Mouse (Mus musculus) Patski (cell line): ENCODE data around the gene Rab6a. TPM values are rescaled to one million over a fixed set of nuclear protein-coding genes. Genes with fewer than 3 reads are reported as not detected.

ENCODE experiments used
- ATAC-seq: fragments of 100-300 bp; one replicate; pipeline ENCODE4 v1.8.0; 2021
- CTCF ChIA-PET: fragments of 350-600 bp; sonication (Branson Sonifier 250); formaldehyde crosslinking; loops from one replicate; lab custom pipeline; 2022; ENCODE audit warnings: inconsistent platforms; lab: Charles Lee
- POLR2A ChIA-PET: fragments of 350-600 bp; sonication (Branson Sonifier 250); formaldehyde crosslinking; loops from one replicate; lab custom pipeline; 2022; ENCODE audit warnings: antibody characterized with exemption, inconsistent platforms; lab: Charles Lee
- DNase-seq: peaks from one replicate; pipeline ENCODE4 v3.0.0-alpha.2; 2011; ENCODE audit warnings: low read depth, low spot score
- H3K27me3 ChIP-seq: fragments of 371-371 bp; one replicate; pipeline ENCODE4 v1.5.1; 2021
- CTCF ChIP-seq: fragments of 100-300 bp; IDR thresholded peaks from one replicate; pipeline ENCODE4 v1.5.1; 2021
- in situ Hi-C: fragments of 300-500 bp; cut with MboI; formaldehyde crosslinking; loops from 3 replicates; pipeline ENCODE4 v1.11.1; 2018; ENCODE audit warnings: low pct_unique_long_range_greater_than_20kb, mixed read lengths
- polyA plus RNA-seq: library from polyadenylated mRNA; unstranded; gene quantifications from one replicate; pipeline ENCODE4 v1.2.3, GENCODE M21; 2021

Rab6a gene
- polyA plus RNA-seq, 1 experiment from 2014 or later: 93.1 TPM

DNA sequence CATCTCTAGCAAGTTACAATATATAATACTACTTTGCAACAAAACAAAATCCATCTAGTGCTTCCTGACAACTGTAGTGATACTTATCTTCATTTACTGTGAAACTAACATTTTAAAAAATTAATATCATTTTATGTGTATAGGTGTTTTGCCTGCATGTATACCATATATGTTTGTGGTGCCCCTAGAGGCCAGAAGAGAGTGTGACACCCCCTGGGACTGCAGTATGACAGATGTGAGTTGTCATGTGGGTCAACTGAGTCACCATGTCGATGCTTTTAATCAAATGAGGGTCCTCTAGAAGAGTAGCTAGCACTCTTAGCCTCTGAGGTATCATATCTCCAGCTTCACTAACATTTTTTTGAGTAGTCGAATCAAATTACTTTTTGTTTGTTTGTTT, 15.1 kb downstream of the Rab6a start:
- no peak for DNase-seq
- in situ Hi-C loops: no loop called here
- TF ChIP-seq CTCF: peak; percentile 48
- ChIA-PET CTCF (interaction anchor here (1.2 to 4.0 kb wide), 2 partner anchors 13 to 101 kb away, joined by 3 to 17 read pairs; no protein-coding TSS in a partner anchor), POLR2A (no interaction called here)
- H3K27me3 ChIP-seq: no peaks in the 10 kb centered on the region
- ATAC-seq: no peak

DNA sequence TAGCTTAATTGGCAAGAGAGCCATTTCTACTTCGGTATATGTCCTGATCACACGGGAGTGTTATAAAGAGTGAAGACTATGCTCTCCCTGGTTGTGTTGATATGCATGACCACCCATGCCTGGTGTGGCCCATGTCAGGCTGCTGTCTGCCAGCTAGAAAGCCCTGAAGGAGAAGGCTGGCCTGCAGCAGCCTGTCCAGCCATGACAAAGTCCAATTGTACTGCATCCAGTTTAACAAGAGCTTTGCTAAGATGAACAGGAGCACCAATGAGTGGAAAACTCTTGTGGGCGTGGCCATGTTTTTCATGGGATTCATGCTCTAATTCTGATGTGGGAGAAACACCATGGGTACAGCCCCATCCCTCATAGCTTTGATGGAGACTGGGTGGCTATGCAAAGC, 17.3 kb downstream of the Rab6a start:
- TF ChIP-seq CTCF: no peak
- H3K27me3 ChIP-seq: no peaks in the 10 kb centered on the region
- ChIA-PET POLR2A (no interaction called here), CTCF (interaction anchor here (0.7 to 4.0 kb wide), 5 partner anchors 13 to 104 kb away, joined by 3 to 17 read pairs (median 3); no protein-coding TSS in a partner anchor)
- DNase-seq: no peak
- ATAC-seq: no peak
- in situ Hi-C loops: no loop called here

DNA sequence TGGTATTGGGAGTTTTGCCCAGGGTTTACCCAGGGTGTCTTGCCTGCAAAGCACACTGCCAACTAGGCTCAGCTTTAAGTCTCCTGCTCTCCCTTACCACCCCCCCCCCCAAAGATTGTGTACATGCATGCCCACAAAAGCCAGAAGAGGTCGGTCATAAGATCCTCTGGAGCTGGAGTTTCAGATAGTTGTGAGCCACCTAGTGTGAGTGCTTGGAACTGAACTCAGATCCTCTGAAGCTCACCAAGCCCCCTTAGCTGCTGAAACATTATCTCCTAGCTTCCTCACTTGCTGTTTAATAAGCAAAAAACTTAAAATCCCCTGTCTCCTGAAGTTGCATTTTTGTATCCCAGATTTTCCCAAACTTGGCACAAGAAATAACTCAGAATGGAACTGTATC, 30.4 kb downstream of the Rab6a start:
- DNase-seq: no peak
- POLR2A ChIA-PET: interaction anchor here (0.6 kb wide), 1 partner anchor 63 kb away, joined by 3 read pairs; no protein-coding TSS in a partner anchor
- no peaks in the 10 kb centered on the region for H3K27me3 ChIP-seq
- CTCF ChIA-PET: interaction anchor here (0.6 to 3.9 kb wide), 8 partner anchors 12 to 117 kb away, joined by 3 to 16 read pairs (median 4); no protein-coding TSS in a partner anchor
- in situ Hi-C loops: loop anchor here (10.0 kb wide), 1 partner anchor 113 kb away; no protein-coding TSS in a partner anchor
- peak; percentile 56 for TF ChIP-seq CTCF
- no peak for ATAC-seq

DNA sequence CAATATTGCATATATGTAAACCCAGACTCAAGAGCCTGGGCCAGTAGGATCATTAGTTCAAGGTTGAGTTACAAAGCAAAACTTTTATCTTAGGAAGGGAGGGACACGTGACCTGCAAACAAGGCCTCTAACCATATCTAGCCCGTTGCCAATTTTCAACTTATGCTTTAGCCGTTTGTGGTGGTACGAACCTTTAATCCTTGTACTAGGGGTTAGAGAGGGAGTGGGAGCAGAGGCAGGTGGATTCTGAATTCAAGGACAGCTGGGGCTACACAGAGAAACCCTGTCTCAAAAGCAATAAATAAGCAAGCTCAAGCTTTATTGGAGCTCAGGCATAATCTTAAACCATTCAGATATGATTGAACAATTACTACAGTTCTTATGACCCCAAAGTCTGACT, 35.2 kb downstream of the Rab6a start:
- no peaks in the 10 kb centered on the region for H3K27me3 ChIP-seq
- POLR2A ChIA-PET: no interaction called here
- DNase-seq (no peak), ATAC-seq (no peak)
- CTCF ChIA-PET: interaction anchor here (0.9 to 4.6 kb wide), 2 partner anchors 22 to 121 kb away, joined by 3 to 30 read pairs; no protein-coding TSS in a partner anchor
- no peak for TF ChIP-seq CTCF
- in situ Hi-C loops: no loop called here

DNA sequence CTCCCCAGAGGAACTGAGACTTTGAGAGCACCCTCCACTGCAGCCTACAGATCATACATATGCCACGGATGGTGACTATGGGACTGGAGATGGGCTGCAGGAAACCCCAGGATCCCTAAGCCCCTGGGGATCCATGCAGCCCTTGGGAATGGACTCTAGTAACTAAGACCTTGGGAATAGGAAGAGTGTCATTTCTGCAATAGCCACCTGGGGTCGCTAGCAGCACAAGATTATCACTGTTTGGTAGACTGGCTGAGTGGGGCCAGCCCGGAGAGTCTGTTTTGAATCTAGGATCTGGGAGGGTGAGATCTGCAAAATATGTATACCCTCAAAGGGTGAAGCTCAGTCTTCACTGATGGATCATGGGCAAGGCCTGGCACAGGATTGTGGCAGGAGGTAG, 37.9 kb downstream of the Rab6a start:
- H3K27me3 ChIP-seq: no peaks in the 10 kb centered on the region
- TF ChIP-seq CTCF: peak; percentile 83
- DNase-seq (peak; percentile 9), ATAC-seq (no peak)
- in situ Hi-C loops: no loop called here
- ChIA-PET POLR2A (interaction anchor here (1.1 kb wide), 1 partner anchor 27 kb away, joined by 4 read pairs; no protein-coding TSS in a partner anchor), CTCF (interaction anchor here (1.2 to 4.6 kb wide), 4 partner anchors 9 to 19 kb away, joined by 3 to 30 read pairs (median 10); no protein-coding TSS in a partner anchor)

DNA sequence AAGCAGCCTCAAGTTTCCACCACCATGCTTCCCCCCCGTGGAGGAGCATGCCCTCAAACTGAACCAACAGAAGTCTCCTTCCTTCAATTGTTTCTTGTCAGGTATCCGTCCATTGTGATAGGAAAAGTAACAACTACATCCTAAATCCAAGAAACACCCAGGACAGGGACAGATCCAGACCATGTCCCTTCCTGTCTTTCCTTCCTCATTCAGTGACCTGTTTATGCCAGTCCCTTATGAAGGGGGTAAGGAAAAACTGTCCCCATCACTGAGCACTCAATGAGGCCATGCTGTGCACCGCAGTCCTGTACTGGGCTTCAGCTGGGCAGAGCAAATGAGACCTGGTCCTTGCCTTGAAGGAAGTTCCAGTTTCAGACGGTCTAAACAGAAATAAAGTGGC, 41.9 kb downstream of the Rab6a start:
- POLR2A ChIA-PET: no interaction called here
- DNase-seq: no peak
- no peak for ATAC-seq
- CTCF ChIA-PET: interaction anchor here (0.9 to 1.2 kb wide), 2 partner anchors 11 to 14 kb away, joined by 3 read pairs; no protein-coding TSS in a partner anchor
- in situ Hi-C loops: no loop called here
- no peak for TF ChIP-seq CTCF
- H3K27me3 ChIP-seq: no peaks in the 10 kb centered on the region

DNA sequence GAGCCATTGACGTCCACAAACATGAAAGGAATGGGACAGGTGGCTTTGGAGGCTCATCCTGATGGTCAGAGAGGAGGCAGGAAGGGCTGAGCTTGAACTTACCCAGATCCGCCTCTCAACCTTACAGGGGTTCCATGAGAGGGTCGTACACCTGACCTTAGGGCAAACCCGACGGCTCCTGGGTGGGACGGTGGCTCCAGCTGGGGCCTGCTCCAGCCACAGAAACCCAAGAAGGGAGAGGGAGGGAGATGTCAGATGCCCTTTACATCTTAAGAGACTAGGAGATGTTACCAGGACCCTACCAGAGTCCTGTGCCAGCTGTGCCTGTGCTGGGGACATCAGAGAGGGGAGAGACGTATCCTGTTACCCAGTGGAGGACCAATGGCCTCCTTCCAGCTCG, 42.6 kb downstream of the Rab6a start:
- no peak for TF ChIP-seq CTCF
- in situ Hi-C loops: no loop called here
- ChIA-PET CTCF (interaction anchor here (0.9 to 1.2 kb wide), 2 partner anchors 12 to 13 kb away, joined by 3 read pairs; no protein-coding TSS in a partner anchor), POLR2A (no interaction called here)
- ATAC-seq (no peak), DNase-seq (no peak)
- H3K27me3 ChIP-seq: no peaks in the 10 kb centered on the region

DNA sequence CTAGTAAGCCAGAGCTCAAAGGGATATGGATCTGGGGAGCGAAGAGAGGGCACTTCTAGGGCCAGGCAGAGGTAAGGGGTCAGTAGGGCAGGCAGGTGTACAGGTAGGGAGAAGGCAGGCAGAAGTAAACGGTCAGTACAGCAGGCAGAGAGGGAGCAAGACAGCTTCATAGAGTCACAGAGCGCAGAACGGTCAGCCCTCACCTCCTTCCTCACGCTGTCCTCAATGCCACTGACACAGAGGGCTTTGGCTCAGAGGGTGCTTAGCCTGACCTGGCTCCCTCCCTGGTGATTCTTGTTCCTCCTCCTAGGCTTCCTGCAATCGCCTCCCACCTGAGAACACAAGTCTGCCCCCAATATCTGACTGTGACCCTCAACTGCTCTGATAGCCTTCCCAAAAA, 43.2 kb downstream of the Rab6a start:
- ATAC-seq: no peak
- ChIA-PET CTCF (interaction anchor here (0.6 to 2.7 kb wide), 3 partner anchors 12 to 130 kb away, joined by 3 to 16 read pairs (median 4); partner anchors contain the start of gene Plekhb1), POLR2A (interaction anchor here (0.6 kb wide), 1 partner anchor 26 kb away, joined by 4 read pairs; no protein-coding TSS in a partner anchor)
- H3K27me3 ChIP-seq: no peaks in the 10 kb centered on the region
- no peak for DNase-seq
- TF ChIP-seq CTCF: no peak
- in situ Hi-C loops: no loop called here

DNA sequence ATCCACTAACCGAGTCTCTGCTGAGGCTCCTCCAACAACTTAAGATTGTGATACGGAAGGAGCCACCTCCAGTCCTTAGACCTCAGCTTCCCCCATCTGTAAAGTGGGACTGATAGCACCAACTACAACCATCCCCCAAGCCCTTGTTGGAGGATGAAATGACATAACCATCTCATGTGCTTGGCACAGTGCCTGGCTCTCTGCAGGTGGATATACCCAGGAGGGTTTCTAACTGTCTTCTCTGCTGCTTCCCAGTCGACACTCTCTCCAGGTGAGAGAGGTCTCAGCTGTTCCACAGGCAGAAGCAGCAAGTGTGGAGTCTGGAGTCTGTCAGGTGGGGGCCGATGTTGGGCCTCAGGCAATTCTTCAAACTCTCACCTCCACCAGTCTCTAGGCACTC, 43.8 kb downstream of the Rab6a start:
- in situ Hi-C loops: no loop called here
- ATAC-seq: no peak
- DNase-seq: no peak
- H3K27me3 ChIP-seq: no peaks in the 10 kb centered on the region
- CTCF ChIA-PET: interaction anchor here (0.6 to 2.7 kb wide), 3 partner anchors 11 to 130 kb away, joined by 3 to 16 read pairs (median 4); partner anchors contain the start of gene Plekhb1
- POLR2A ChIA-PET: no interaction called here
- TF ChIP-seq CTCF: no peak

DNA sequence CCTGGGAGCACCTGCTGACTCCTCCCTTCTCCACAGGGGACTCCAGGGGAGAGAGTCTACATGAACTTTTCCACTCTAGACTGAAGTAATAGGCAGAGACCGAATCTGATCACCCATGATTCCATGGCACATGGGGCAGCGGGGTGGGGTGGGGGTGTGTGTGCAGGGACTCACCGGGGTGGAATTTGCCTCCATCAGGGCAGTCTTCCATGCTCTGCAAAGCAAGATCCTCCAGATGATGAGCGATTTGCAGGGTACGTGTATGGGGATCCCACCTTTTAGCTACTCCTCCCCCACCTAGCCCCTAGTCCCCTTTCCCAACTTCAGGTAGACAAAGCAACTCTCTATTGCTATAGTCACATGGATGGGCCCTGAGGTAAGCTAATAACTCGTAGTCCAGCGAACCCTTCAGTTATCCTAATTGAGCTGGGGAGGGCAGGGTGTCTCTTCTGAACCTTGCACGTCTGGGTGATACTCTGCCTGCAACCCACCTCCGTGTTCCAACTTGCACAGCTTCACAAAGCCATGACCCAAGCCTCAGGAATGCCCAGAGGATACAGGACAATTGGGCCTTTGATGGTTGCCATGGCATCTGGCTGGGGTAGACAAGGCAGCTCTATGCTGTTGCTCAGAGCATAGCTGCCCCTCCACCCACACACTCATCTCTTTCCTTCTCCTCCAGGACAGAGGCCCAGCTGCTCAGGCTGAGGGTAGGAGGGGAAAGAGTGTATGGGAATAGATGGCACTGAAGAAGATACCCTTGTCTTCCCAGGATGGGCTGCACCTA, 46.5 kb downstream of the Rab6a start:
- DNase-seq: no peak
- TF ChIP-seq CTCF: no peak
- in situ Hi-C loops: no loop called here
- no peak for ATAC-seq
- ChIA-PET POLR2A (no interaction called here), CTCF (interaction anchor here (1.4 to 2.2 kb wide), 3 partner anchors 10 to 16 kb away, joined by 4 to 9 read pairs (median 6); no protein-coding TSS in a partner anchor)
- no peaks in the 10 kb centered on the region for H3K27me3 ChIP-seq
